Mouse (Mus musculus) megakaryocyte, embryonic 14.5 days (primary cell): ENCODE measurements around the gene Kdelr1.

Experiments
- FLI1 ChIP-seq: IDR thresholded peaks from 2 replicates; pipeline ENCODE4 v1.6.1; 2012; ENCODE audit warnings: low read length, inconsistent platforms, mixed read lengths
- GATA1 ChIP-seq: IDR thresholded peaks from 3 replicates; pipeline ENCODE4 v1.6.1; 2012; ENCODE audit warnings: mixed read lengths, low read length, inconsistent platforms, borderline replicate concordance

DNA sequence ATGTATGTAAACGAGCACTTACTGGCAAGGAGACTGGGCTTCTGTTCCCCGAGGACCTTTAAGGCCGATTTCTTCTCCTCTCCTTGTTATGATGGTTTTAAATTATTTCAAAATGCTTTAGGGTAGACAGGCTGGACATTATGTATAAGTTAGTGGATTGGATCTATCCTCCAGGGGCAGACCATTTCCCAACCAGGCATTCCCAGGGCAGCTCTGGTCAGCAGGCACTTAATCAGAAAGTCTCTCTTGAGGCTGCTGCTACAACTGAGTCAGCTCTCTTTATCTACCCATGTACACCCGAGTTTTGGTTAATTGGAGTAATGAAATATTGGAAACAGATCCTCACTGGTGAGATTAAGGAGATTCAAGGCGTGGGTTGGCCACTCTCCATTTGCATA is 41.4 kb upstream of the Kdelr1 start:
- TF ChIP-seq FLI1 (no peak), GATA1 (no peak)
